Mouse (Mus musculus) liver, embryonic 13.5 days (tissue): ENCODE data around the gene Enpp1. TPM values are rescaled to one million over a fixed set of nuclear protein-coding genes. Genes with fewer than 3 reads are reported as not detected.

Source experiments
- ATAC-seq: fragments of 200-750 bp; cut with Nextera tagmentation; 2 replicates; pipeline ENCODE4 v1.8.0; 2017; ENCODE audit warnings: low read depth, mild to moderate bottlenecking, moderate number of reproducible peaks, moderate library complexity
- DNase-seq: peaks from one replicate; pipeline ENCODE4 v3.0.0; 2022
- H3K27ac ChIP-seq: fragments of 300-500 bp; sonication (generic); 2 replicates; pipeline ENCODE4 v1.5.1; 2015; ENCODE audit warnings: moderate library complexity, mild to moderate bottlenecking, inconsistent platforms
- H3K27me3 ChIP-seq: fragments of 300-500 bp; sonication (generic); 2 replicates; pipeline ENCODE4 v1.6.1; 2015; ENCODE audit warnings: mild to moderate bottlenecking, inconsistent platforms
- H3K36me3 ChIP-seq: fragments of 300-500 bp; sonication (generic); 2 replicates; pipeline ENCODE4 v1.6.1; 2015; ENCODE audit warnings: mild to moderate bottlenecking, inconsistent platforms
- H3K4me1 ChIP-seq: fragments of 300-500 bp; sonication (generic); replicated peaks from 2 replicates; pipeline ENCODE4 v1.6.1; 2015; ENCODE audit warnings: inconsistent platforms
- H3K4me2 ChIP-seq: fragments of 300-500 bp; sonication (generic); 2 replicates; pipeline ENCODE4 v1.6.1; 2015; ENCODE audit warnings: inconsistent platforms, mild to moderate bottlenecking, moderate library complexity
- H3K4me3 ChIP-seq: fragments of 300-500 bp; sonication (generic); replicated peaks from 2 replicates; pipeline ENCODE4 v1.5.1; 2015; ENCODE audit warnings: mild to moderate bottlenecking, inconsistent platforms
- H3K9ac ChIP-seq: fragments of 300-500 bp; sonication (generic); 2 replicates; pipeline ENCODE4 v1.6.1; 2015; ENCODE audit warnings: mild to moderate bottlenecking, inconsistent platforms
- H3K9me3 ChIP-seq: fragments of 300-500 bp; sonication (generic); replicated peaks from 2 replicates; pipeline ENCODE4 v1.6.1; 2016; ENCODE audit warnings: inconsistent platforms
- WGBS: fragments of 180-500 bp; shearing (Covaris S2); methylation state at CpG from one replicate; pipeline ENCODE4 v1.1.7; 2015; ENCODE audit not compliant: insufficient replicate concordance; 5-methylcytosine and 5-hydroxymethylcytosine counted together
- polyA plus RNA-seq: library from polyadenylated mRNA; unstranded; fragments of >200 nt; fragmentation: Nextera tagmentation; extraction: Ambion mirVana; gene quantifications from 2 replicates; pipeline ENCODE4 v1.2.1, GENCODE M21; 2015

Enpp1 gene
- polyA plus RNA-seq, 1 experiment from 2014 or later: 1.6 TPM

DNA sequence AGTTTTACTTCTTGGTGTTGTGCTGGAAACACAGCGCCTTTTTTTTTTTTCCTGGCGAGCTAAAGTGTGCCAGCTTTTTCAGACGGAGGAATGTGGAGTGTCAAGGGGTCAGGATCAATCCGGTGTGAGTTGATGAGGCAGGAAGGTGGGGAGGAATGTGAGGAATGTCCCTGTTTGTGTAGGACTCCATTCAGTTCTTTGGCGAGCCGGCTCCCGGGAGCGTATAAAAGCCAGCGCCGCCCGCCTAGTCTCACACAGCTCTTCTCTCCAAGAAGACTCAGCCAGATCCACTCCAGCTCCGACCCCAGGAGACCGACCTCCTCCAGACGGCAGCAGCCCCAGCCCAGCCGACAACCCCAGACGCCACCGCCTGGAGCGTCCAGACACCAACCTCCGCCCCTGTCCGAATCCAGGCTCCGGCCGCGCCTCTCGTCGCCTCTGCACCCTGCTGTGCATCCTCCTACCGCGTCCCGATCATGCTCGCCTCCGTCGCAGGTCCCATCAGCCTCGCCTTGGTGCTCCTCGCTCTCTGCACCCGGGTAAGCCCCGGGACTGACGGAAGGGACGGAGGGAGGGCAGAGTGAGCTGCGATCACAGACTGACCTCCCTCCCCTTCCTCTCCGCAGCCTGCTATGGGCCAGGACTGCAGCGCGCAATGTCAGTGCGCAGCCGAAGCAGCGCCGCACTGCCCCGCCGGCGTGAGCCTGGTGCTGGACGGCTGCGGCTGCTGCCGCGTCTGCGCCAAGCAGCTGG lies 116.5 kb downstream of the Enpp1 start, which contains the start of gene Ccn2:
Ccn2 (plus strand) TSS at position 193 of the 753 bp plus-strand sequence.
- DNase-seq (no peak), ATAC-seq (peak; percentile 31)
- H3K9ac ChIP-seq: peak within 1 kb of the TSS; percentile 29
- H3K4me2 ChIP-seq: peak within 1 kb of the TSS; percentile 60
- H3K9me3 ChIP-seq: no peaks in the 10 kb centered on the region
- 0 out of 2 replicates have a peak within 1 kb of the TSS, but pooled peaks have one; percentile 18 for H3K27ac ChIP-seq
- under 1% methylated on average over 53 of the region's 53 CpGs for WGBS
- no peaks in the 10 kb centered on the region for H3K4me1 ChIP-seq
- peak within 1 kb of the TSS; percentile 54 for H3K4me3 ChIP-seq
- H3K36me3 ChIP-seq: no peaks in the 10 kb centered on the region
- peaks cover 39% of the 10 kb centered on the region for H3K27me3 ChIP-seq

DNA sequence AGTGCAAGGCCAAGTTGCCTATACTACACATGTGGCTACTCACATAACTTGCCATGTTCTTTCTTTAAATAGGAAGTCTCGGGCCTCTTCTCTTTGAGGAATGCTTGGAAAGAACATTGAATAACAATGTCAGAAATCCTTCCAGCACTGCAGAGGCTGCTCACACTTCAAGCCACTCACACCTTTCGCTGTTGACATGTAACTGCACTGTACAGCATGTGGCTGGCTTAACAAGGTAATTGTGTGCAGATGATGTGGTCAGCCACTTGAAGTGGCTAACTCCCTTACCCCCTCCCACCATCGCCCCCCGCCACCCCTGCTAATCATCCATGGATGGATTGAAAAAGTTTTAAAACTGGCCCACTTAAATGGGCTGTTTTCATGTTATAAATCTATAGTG lies 118.4 kb downstream of the Enpp1 start:
- no peak for ATAC-seq
- H3K4me1 ChIP-seq: no peaks in the 10 kb centered on the region
- no peak overlapping the region for H3K4me2 ChIP-seq
- no peaks in the 10 kb centered on the region for H3K36me3 ChIP-seq
- no peak overlapping the region for H3K4me3 ChIP-seq
- 63% methylated on average over 4 of the region's 4 CpGs for WGBS
- DNase-seq: no peak
- H3K27me3 ChIP-seq: peaks cover 39% of the 10 kb centered on the region
- no peak overlapping the region for H3K27ac ChIP-seq
- H3K9ac ChIP-seq: no peak overlapping the region
- H3K9me3 ChIP-seq: no peaks in the 10 kb centered on the region

DNA sequence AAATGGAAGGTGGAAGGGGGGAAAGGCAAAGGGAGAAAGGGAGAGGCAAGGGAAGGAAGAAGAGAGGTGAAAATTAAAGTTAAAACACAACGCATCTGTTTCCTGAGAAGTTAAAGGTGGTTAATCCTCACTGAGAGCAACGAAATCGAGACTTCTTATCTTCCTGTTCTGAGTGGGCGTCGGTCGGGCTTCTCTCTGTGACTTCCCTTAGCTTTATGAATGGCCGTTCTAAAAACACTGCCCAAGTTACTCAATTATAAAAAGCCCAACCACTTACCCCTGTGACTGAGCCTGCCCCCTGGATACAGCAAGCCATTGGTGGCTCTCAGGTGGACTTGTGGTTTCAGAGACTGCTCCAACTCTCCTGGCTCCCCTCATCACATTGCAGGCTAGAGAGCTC lies 119.0 kb downstream of the Enpp1 start:
- H3K4me1 ChIP-seq: no peaks in the 10 kb centered on the region
- no peak overlapping the region for H3K27ac ChIP-seq

DNA sequence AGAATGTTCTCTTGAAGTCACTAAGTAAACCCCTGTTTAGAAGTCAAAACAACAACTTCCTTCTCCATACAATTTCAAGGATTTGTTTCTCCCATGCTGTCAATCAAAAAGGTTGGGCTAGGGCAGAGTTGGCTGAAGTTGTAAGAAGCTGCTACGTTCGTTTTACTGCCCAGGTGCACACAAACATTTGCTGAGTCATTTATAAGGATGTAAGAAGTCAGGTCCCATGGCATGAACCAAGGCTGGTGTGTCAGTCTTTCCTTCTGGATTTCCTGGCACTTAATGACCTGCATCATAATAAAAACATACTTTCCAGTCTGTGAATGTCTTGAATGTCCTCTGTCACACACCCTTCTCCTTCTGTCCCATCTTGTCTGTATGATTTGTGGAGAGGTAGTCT lies 119.6 kb downstream of the Enpp1 start:
- Histone ChIP-seq H3K4me1 (no peaks in the 10 kb centered on the region), H3K27ac (no peak overlapping the region), H3K4me2 (no peak overlapping the region), H3K36me3 (no peaks in the 10 kb centered on the region), H3K9me3 (no peaks in the 10 kb centered on the region), H3K4me3 (no peak overlapping the region), H3K27me3 (peaks cover 38% of the 10 kb centered on the region), H3K9ac (no peak overlapping the region)
- DNase-seq: no peak
- 38% methylated on average over 2 of the region's 2 CpGs for WGBS
- no peak for ATAC-seq

More for the DNA sequence above, 119.0 kb downstream of the Enpp1 start:
- no peak for ATAC-seq
- no peak overlapping the region for H3K9ac ChIP-seq
- H3K4me3 ChIP-seq: no peak overlapping the region
- no peaks in the 10 kb centered on the region for H3K9me3 ChIP-seq
- DNase-seq: no peak
- WGBS: 11% methylated on average over 7 of the region's 7 CpGs
- H3K4me2 ChIP-seq: no peak overlapping the region
- no peaks in the 10 kb centered on the region for H3K36me3 ChIP-seq
- peaks cover 39% of the 10 kb centered on the region for H3K27me3 ChIP-seq

DNA sequence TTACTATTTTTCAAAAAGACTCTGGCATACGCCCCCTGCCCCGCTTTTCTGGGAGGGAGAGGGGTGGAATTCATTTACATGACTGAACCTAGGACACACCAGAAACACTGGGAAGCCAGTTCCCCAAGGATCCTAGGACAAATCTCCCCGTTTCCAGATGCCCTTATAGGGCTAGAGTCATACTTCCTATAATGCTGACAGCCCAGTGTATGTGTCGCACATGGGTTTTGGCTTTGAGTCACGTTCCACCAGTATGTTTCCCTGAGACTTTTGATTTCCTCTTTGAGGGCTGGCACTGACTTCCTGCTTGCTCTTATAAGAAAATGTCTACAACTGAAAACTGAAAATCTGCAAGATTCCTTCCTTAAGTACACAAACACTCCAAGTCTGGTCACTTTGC lies 120.2 kb downstream of the Enpp1 start:
- no peak for DNase-seq
- ATAC-seq: no peak

DNA sequence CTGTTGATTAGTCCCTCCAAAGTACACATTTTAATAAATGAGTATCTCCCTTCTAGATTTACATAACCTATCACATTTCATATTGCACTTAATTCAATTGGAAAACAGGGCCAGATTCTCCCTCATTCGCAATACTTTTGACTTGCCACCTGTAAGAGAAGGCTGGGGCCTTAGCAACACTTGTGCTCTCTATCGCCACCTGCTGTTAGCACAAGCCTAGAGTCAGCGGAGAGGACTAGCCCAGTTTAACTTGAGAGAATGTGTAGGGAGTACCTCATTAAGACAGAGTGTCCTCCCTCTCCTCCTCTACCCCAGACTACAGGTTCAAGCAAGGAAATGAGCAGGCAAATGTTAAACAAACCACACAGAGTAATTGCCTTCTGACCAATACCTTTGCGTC lies 120.8 kb downstream of the Enpp1 start:
- DNase-seq (peak; percentile 17), ATAC-seq (no peak)
- Histone ChIP-seq H3K9ac (no peak overlapping the region), H3K27me3 (peaks cover 26% of the 10 kb centered on the region), H3K4me3 (no peak overlapping the region), H3K4me2 (no peak overlapping the region), H3K27ac (no peak overlapping the region), H3K36me3 (no peaks in the 10 kb centered on the region), H3K9me3 (no peaks in the 10 kb centered on the region), H3K4me1 (no peaks in the 10 kb centered on the region)
- WGBS: 27% methylated on average over 4 of the region's 4 CpGs

More for the DNA sequence above, 120.2 kb downstream of the Enpp1 start:
- Histone ChIP-seq H3K27me3 (peaks cover 32% of the 10 kb centered on the region), H3K4me3 (no peak overlapping the region), H3K4me1 (no peaks in the 10 kb centered on the region), H3K36me3 (no peaks in the 10 kb centered on the region), H3K9me3 (no peaks in the 10 kb centered on the region), H3K27ac (no peak overlapping the region), H3K4me2 (no peak overlapping the region), H3K9ac (no peak overlapping the region)
- 49% methylated on average over 5 of the region's 5 CpGs for WGBS

DNA sequence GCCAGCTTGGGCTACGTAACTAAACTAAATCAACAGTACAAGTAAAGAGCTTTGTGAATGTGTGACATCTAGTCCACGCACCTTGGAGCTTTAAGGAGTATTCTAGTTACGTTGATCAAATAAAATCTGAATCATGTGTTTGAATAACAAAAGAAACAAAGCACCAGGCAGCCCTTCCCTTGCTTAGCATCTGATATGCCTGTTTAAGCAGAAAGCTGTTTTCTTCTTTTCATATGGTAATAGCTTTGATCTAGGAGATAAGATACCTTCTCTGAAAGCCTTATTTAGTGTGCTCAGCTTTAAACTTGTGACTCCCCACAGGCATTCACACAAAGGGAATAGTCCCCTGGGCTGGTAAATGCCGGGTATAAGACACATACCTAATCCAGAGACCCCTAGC lies 121.4 kb downstream of the Enpp1 start:
- Histone ChIP-seq H3K9me3 (no peaks in the 10 kb centered on the region), H3K9ac (no peak overlapping the region), H3K4me1 (no peaks in the 10 kb centered on the region), H3K36me3 (no peaks in the 10 kb centered on the region), H3K4me3 (no peak overlapping the region), H3K27ac (no peak overlapping the region), H3K27me3 (peaks cover 20% of the 10 kb centered on the region), H3K4me2 (no peak overlapping the region)
- ATAC-seq (no peak), DNase-seq (no peak)
- 55% methylated on average over 4 of the region's 4 CpGs for WGBS

DNA sequence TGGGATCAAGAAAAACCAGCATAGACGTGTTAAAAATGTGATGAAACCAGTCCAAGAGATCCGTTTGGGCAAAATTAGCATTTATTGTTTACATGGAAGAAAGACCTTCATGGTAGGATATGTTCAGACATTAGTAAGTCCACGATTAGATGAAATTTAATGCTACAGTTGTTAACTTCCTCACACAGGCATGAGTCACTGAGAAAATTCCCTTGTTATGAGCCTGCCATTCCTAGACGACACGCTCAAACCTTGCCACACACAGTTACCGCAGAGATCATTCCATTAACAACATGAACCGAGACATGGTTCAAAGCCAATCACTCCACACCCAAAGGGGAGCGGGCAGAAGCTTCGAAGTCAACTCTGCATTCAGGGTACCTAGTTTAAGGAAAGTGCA lies 122.7 kb downstream of the Enpp1 start:
- ATAC-seq (no peak), DNase-seq (no peak)
- no peaks in the 10 kb centered on the region for H3K36me3 ChIP-seq
- 71% methylated on average over 9 of the region's 9 CpGs for WGBS
- H3K4me1 ChIP-seq: no peaks in the 10 kb centered on the region
- no peak overlapping the region for H3K4me3 ChIP-seq
- peaks cover 9% of the 10 kb centered on the region for H3K27me3 ChIP-seq
- no peak overlapping the region for H3K9ac ChIP-seq
- no peak overlapping the region for H3K27ac ChIP-seq
- no peak overlapping the region for H3K4me2 ChIP-seq
- H3K9me3 ChIP-seq: no peaks in the 10 kb centered on the region

DNA sequence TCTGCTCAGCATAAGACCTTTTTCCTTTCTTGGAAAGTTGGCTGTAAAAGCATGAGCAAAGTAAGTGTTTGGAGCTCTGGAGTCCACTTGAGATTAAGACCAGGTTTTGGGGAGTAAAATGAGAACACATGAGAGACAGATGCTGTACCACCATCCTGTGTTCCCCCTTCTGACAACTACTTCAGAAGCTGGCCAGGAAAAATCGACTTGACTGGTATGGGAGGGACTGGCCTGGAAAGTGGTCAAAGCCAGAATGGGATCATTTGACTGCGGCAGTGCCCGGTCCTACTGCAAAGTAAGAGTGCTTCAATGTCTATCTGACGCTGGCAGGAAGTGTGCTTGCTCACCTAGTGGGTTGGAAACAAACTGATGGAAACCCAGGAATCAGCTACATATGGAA lies 123.1 kb downstream of the Enpp1 start:
- no peak overlapping the region for H3K27ac ChIP-seq
- no peak for ATAC-seq

More for the DNA sequence above, 123.1 kb downstream of the Enpp1 start:
- H3K4me3 ChIP-seq: no peak overlapping the region
- H3K27me3 ChIP-seq: peaks cover 8% of the 10 kb centered on the region; the same call in 1 of the 2 replicates
- H3K4me1 ChIP-seq: no peaks in the 10 kb centered on the region
- DNase-seq: no peak
- WGBS: 65% methylated on average over 4 of the region's 4 CpGs
- no peak overlapping the region for H3K4me2 ChIP-seq
- H3K9ac ChIP-seq: no peak overlapping the region
- H3K36me3 ChIP-seq: no peaks in the 10 kb centered on the region
- H3K9me3 ChIP-seq: no peaks in the 10 kb centered on the region

Other genes starting within 250 kb of the Enpp1 start
- 0.56 and 0.58 TPM in 2 replicates for gene Ccn2, start 116.7 kb downstream of the Enpp1 start, polyA plus RNA-seq
- 2.1 and 2.4 TPM in 2 replicates for gene Enpp3, start 130.7 kb upstream of the Enpp1 start, polyA plus RNA-seq
- 5.9 and 7.8 TPM in 2 replicates for gene Med23, start 157.8 kb upstream of the Enpp1 start, polyA plus RNA-seq
- 6.2 and 6.4 TPM in 2 replicates for gene Arg1, start 215.3 kb upstream of the Enpp1 start, polyA plus RNA-seq